Mouse (Mus musculus) G1E (cell line): ENCODE data around the gene Rbm14. TPM values are rescaled to one million over a fixed set of nuclear protein-coding genes. Genes with fewer than 3 reads are reported as not detected.

ENCODE experiments used
- ATAC-seq: 2 replicates; pipeline ENCODE4 v1.8.0; 2016; ENCODE audit warnings: mild to moderate bottlenecking; ENCODE audit not compliant: insufficient number of reproducible peaks, poor library complexity, low FRiP score, severe bottlenecking; ENCODE audit errors: extremely low read depth
- DNase-seq: peaks from one replicate; pipeline ENCODE4 v3.0.0; 2012; ENCODE audit warnings: low spot score
- H3K27me3 ChIP-seq: 2 replicates; pipeline ENCODE4 v1.6.1; 2012; ENCODE audit warnings: mild to moderate bottlenecking, low read length, inconsistent platforms; ENCODE audit not compliant: insufficient read depth
- H3K36me3 ChIP-seq: replicated peaks from 2 replicates; pipeline ENCODE3; 2012; ENCODE audit warnings: mild to moderate bottlenecking, inconsistent platforms
- H3K4me1 ChIP-seq: 2 replicates; pipeline ENCODE4 v1.6.1; 2012; ENCODE audit warnings: low read depth, low read length, inconsistent platforms, mixed read lengths; ENCODE audit not compliant: insufficient read depth
- H3K4me3 ChIP-seq: 2 replicates; pipeline ENCODE4 v1.5.1; 2012; ENCODE audit warnings: low read depth, mild to moderate bottlenecking, inconsistent platforms, low read length, moderate library complexity, mixed read lengths
- H3K9me3 ChIP-seq: replicated peaks from 2 replicates; pipeline ENCODE4 v1.6.1; 2012; ENCODE audit warnings: inconsistent platforms
- CTCF ChIP-seq: IDR thresholded peaks from 2 replicates; pipeline ENCODE4 v1.5.1; 2012; ENCODE audit warnings: low read depth, low read length, inconsistent platforms, mixed read lengths
- GATA1 ChIP-seq: IDR thresholded peaks from 2 replicates; pipeline ENCODE4 v1.6.1; 2012; ENCODE audit warnings: borderline replicate concordance, low read length, inconsistent platforms, mixed read lengths
- GATA2 ChIP-seq: IDR thresholded peaks from 2 replicates; pipeline ENCODE4 v1.6.1; 2012; ENCODE audit warnings: low read depth, low read length, inconsistent platforms, borderline replicate concordance
- POLR2AphosphoS5 ChIP-seq: IDR thresholded peaks from 2 replicates; pipeline ENCODE4 v1.6.1; 2012; ENCODE audit warnings: low read depth, low read length, inconsistent platforms; ENCODE audit not compliant: insufficient replicate concordance
- TAL1 ChIP-seq: conservative IDR thresholded peaks from 2 replicates; pipeline ENCODE4 v1.6.1; 2012; ENCODE audit warnings: low read depth, low read length, inconsistent platforms, mixed read lengths
- polyA plus RNA-seq: library from polyadenylated mRNA; stranded (reverse); fragments of >175 nt; gene quantifications from 2 replicates; pipeline ENCODE4 v1.2.3, GENCODE M21; 2012
- total RNA-seq, 2 experiments: library from RNA; stranded (forward) in 1 of 2; stranded (reverse) in 1 of 2; fragments of 200-1000 nt in 1 of 2; fragments of >200 nt in 1 of 2; fragmentation: Nextera tagmentation in 1 of 2; gene quantifications; 2 replicates each; pipeline ENCODE4 v1.2.3; 2014 to 2017

Rbm14 gene
- total and polyA plus RNA-seq, 3 experiments, result 28.2 to 82.1 (median 55.3) TPM

- H3K36me3 ChIP-seq, result peaks cover 44% of the 10 kb centered on the region
- ATAC-seq (no peak), DNase-seq (no peak)
- H3K4me3 ChIP-seq, result peak overlapping the region; percentile 75
- no peaks in the 10 kb centered on the region for H3K9me3 ChIP-seq
- no peaks in the 10 kb centered on the region; the same call in 1 of the 2 replicates for H3K27me3 ChIP-seq
- TF ChIP-seq CTCF (no peak), POLR2AphosphoS5 (no peak; the same call in 1 of the 2 replicates), GATA1 (no peak), TAL1 (no peak), GATA2 (no peak)
- peaks cover 31% of the 10 kb centered on the region for H3K4me1 ChIP-seq
Measured at GRCm38 (mm10) chr19:4756921-4757320, 54.5 kb downstream of the Rbm14 start.

DNA sequence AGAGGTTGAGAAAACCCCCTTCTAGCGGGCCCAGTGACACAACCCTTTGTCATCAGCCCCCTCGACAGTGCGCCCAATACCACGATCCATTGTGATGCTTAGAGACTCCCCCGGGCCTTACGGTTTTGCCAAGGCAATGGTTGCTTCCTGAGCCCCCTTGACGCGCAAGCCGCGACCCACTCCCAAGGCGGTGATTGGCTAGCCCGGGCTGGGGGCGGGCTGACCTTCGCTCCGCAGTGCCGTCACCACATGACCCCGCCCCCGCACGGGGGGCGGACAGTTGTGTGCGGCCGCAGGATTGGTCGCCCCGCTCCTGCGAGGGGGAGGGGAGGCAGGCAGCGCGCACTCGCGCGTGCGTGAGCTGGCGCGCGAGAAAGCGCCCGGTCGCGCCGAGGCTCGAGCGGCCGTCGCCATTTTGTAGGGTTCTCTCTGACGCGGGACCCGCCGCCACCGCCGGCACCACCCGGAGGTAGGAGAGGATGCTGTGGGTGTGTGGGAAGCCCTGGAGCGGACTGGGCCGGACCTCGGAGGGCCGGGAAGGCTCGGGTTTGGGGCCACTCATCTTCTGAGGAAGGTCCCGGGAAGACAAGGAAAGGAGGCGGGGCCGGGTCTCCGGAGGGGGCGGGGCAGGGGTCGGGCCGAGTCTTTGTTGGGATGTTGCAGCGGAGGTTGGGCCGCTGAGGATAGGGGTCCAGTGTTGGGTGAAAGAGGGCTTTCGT is 55.1 kb downstream of the Rbm14 start, which contains the start of gene Rbm4b:
TSS of gene Rbm4b (plus strand) at position 305 of the 719 bp plus-strand sequence.
- Histone ChIP-seq H3K4me1 (peaks cover 30% of the 10 kb centered on the region), H3K27me3 (no peaks in the 10 kb centered on the region; the same call in 1 of the 2 replicates), H3K4me3 (peak within 1 kb of the TSS; percentile 75), H3K36me3 (peaks cover 38% of the 10 kb centered on the region), H3K9me3 (no peaks in the 10 kb centered on the region)
- no peak for TF ChIP-seq GATA1
- no peak for TF ChIP-seq TAL1
- no peak for TF ChIP-seq GATA2
- TF ChIP-seq POLR2AphosphoS5, result no peak
- TF ChIP-seq CTCF, result no peak
- DNase-seq (peak; percentile 98), ATAC-seq (peak; percentile 89)

- DNase-seq, result peak; percentile 75
- peak; percentile 46; the same call in 1 of the 2 replicates for ATAC-seq
- H3K36me3 ChIP-seq, result peaks cover 31% of the 10 kb centered on the region
Measured at GRCm38 (mm10) chr19:4755565-4756192, 55.8 kb downstream of the Rbm14 start.

More at GRCm38 (mm10) chr19:4755565-4756192, 55.8 kb downstream of the Rbm14 start:
- Histone ChIP-seq H3K27me3 (no peaks in the 10 kb centered on the region; the same call in 1 of the 2 replicates), H3K9me3 (no peaks in the 10 kb centered on the region), H3K4me3 (peak overlapping the region; percentile 75), H3K4me1 (peaks cover 28% of the 10 kb centered on the region)
- TF ChIP-seq POLR2AphosphoS5, result no peak; the same call in 1 of the 2 replicates
- TF ChIP-seq GATA1, result no peak
- TF ChIP-seq GATA2, result no peak
- TF ChIP-seq TAL1, result no peak
- TF ChIP-seq CTCF, result peak; percentile 75

Other genes starting within 250 kb of the Rbm14 start
Only the 20 nearest of the 22 such genes appear.
- gene Lrfn4, start 196.0 kb downstream of the Rbm14 start, total RNA-seq (2014; fragmentation: Nextera tagmentation), result not detected in 2 replicates
- gene Lrfn4, start 196.0 kb downstream of the Rbm14 start, total RNA-seq (2017), result 0.35 and 0.49 TPM in 2 replicates
- 0.54 and 0.66 TPM in 2 replicates for gene Lrfn4, start 196.0 kb downstream of the Rbm14 start, polyA plus RNA-seq
- gene Rce1, start 186.0 kb downstream of the Rbm14 start, total RNA-seq (2014; fragmentation: Nextera tagmentation), result 16.3 and 21.9 TPM in 2 replicates
- 16.0 and 19.7 TPM in 2 replicates for gene Rce1, start 186.0 kb downstream of the Rbm14 start, total RNA-seq (2017)
- 16.1 and 33.9 TPM in 2 replicates for gene Rce1, start 186.0 kb downstream of the Rbm14 start, polyA plus RNA-seq
- not detected in 2 replicates for gene Gm960, start 113.0 kb downstream of the Rbm14 start, total RNA-seq (2014; fragmentation: Nextera tagmentation)
- 0.46 and 0.93 TPM in 2 replicates for gene Gm960, start 113.0 kb downstream of the Rbm14 start, total RNA-seq (2017)
- 0.37 TPM in 1 of 2 replicates, not detected in the other for gene Gm960, start 113.0 kb downstream of the Rbm14 start, polyA plus RNA-seq
- gene Sptbn2, start 100.5 kb downstream of the Rbm14 start, total RNA-seq (2014; fragmentation: Nextera tagmentation), result 0.30 and 2.9 TPM in 2 replicates
- 0.12 and 0.16 TPM in 2 replicates for gene Sptbn2, start 100.5 kb downstream of the Rbm14 start, total RNA-seq (2017)
- 0.17 and 0.21 TPM in 2 replicates for gene Sptbn2, start 100.5 kb downstream of the Rbm14 start, polyA plus RNA-seq
- gene Rbm4b, start 55.1 kb downstream of the Rbm14 start, total RNA-seq (2014; fragmentation: Nextera tagmentation), result 8.3 and 9.8 TPM in 2 replicates
- 16.1 and 20.7 TPM in 2 replicates for gene Rbm4b, start 55.1 kb downstream of the Rbm14 start, total RNA-seq (2017)
- gene Rbm4b, start 55.1 kb downstream of the Rbm14 start, polyA plus RNA-seq, result 5.1 and 5.3 TPM in 2 replicates
- gene Rbm4, start 17.7 kb downstream of the Rbm14 start, total RNA-seq (2014; fragmentation: Nextera tagmentation), result 50.8 and 72.4 TPM in 2 replicates
- gene Rbm4, start 17.7 kb downstream of the Rbm14 start, total RNA-seq (2017), result 80.4 and 99.5 TPM in 2 replicates
- 3.6 and 19.9 TPM in 2 replicates for gene Rbm4, start 17.7 kb downstream of the Rbm14 start, polyA plus RNA-seq
- gene Gm21992, start within 50 bp of the Rbm14 start, total RNA-seq (2014; fragmentation: Nextera tagmentation), result 10.6 and 11.2 TPM in 2 replicates
- gene Gm21992, start within 50 bp of the Rbm14 start, total RNA-seq (2017), result 32.1 and 40.1 TPM in 2 replicates
- 1.7 and 9.0 TPM in 2 replicates for gene Gm21992, start within 50 bp of the Rbm14 start, polyA plus RNA-seq
- gene Ccs, start 27.7 kb upstream of the Rbm14 start, total RNA-seq (2014; fragmentation: Nextera tagmentation), result 17.3 and 20.6 TPM in 2 replicates
- 30.1 and 31.2 TPM in 2 replicates for gene Ccs, start 27.7 kb upstream of the Rbm14 start, total RNA-seq (2017)
- gene Ccs, start 27.7 kb upstream of the Rbm14 start, polyA plus RNA-seq, result 61.4 and 69.4 TPM in 2 replicates
- gene Ccdc87, start 27.7 kb upstream of the Rbm14 start, total RNA-seq (2014; fragmentation: Nextera tagmentation), result not detected in 2 replicates
- 0.05 and 0.06 TPM in 2 replicates for gene Ccdc87, start 27.7 kb upstream of the Rbm14 start, total RNA-seq (2017)
- gene Ccdc87, start 27.7 kb upstream of the Rbm14 start, polyA plus RNA-seq, result 0.03 TPM in 1 of 2 replicates, not detected in the other
- not detected in 2 replicates for gene Ctsf, start 43.5 kb upstream of the Rbm14 start, total RNA-seq (2014; fragmentation: Nextera tagmentation)
- gene Ctsf, start 43.5 kb upstream of the Rbm14 start, total RNA-seq (2017), result 0.38 and 0.41 TPM in 2 replicates
- 0.05 TPM in 1 of 2 replicates, not detected in the other for gene Ctsf, start 43.5 kb upstream of the Rbm14 start, polyA plus RNA-seq
- gene Actn3, start 66.3 kb upstream of the Rbm14 start, total RNA-seq (2014; fragmentation: Nextera tagmentation), result not detected in 2 replicates
- 0.16 and 0.52 TPM in 2 replicates for gene Actn3, start 66.3 kb upstream of the Rbm14 start, total RNA-seq (2017)
- gene Actn3, start 66.3 kb upstream of the Rbm14 start, polyA plus RNA-seq, result 0.03 and 0.06 TPM in 2 replicates
- gene Zdhhc24, start 67.0 kb upstream of the Rbm14 start, total RNA-seq (2014; fragmentation: Nextera tagmentation), result 15.9 and 19.5 TPM in 2 replicates
- gene Zdhhc24, start 67.0 kb upstream of the Rbm14 start, total RNA-seq (2017), result 13.9 and 15.7 TPM in 2 replicates
- gene Zdhhc24, start 67.0 kb upstream of the Rbm14 start, polyA plus RNA-seq, result 1.8 and 2.0 TPM in 2 replicates
- 5.2 and 5.5 TPM in 2 replicates for gene Bbs1, start 95.0 kb upstream of the Rbm14 start, total RNA-seq (2014; fragmentation: Nextera tagmentation)
- 3.0 and 4.4 TPM in 2 replicates for gene Bbs1, start 95.0 kb upstream of the Rbm14 start, total RNA-seq (2017)
- gene Bbs1, start 95.0 kb upstream of the Rbm14 start, polyA plus RNA-seq, result 5.6 and 8.7 TPM in 2 replicates
- gene Dpp3, start 116.7 kb upstream of the Rbm14 start, total RNA-seq (2014; fragmentation: Nextera tagmentation), result 41.5 and 45.4 TPM in 2 replicates
- gene Dpp3, start 116.7 kb upstream of the Rbm14 start, total RNA-seq (2017), result 47.3 and 54.2 TPM in 2 replicates
- 82.6 and 88.2 TPM in 2 replicates for gene Dpp3, start 116.7 kb upstream of the Rbm14 start, polyA plus RNA-seq
- not detected in 2 replicates for gene Peli3, start 131.5 kb upstream of the Rbm14 start, total RNA-seq (2014; fragmentation: Nextera tagmentation)
- 0.05 TPM in 1 of 2 replicates, not detected in the other for gene Peli3, start 131.5 kb upstream of the Rbm14 start, total RNA-seq (2017)
- gene Peli3, start 131.5 kb upstream of the Rbm14 start, polyA plus RNA-seq, result not detected in 2 replicates
- gene Mrpl11, start 150.5 kb upstream of the Rbm14 start, total RNA-seq (2014; fragmentation: Nextera tagmentation), result 15.4 and 16.2 TPM in 2 replicates
- gene Mrpl11, start 150.5 kb upstream of the Rbm14 start, total RNA-seq (2017), result 87.0 and 91.6 TPM in 2 replicates
- gene Mrpl11, start 150.5 kb upstream of the Rbm14 start, polyA plus RNA-seq, result 66.8 and 72.2 TPM in 2 replicates
- 0.83 TPM in 1 of 2 replicates, not detected in the other for gene Npas4, start 178.7 kb upstream of the Rbm14 start, total RNA-seq (2014; fragmentation: Nextera tagmentation)
- 0.05 and 0.06 TPM in 2 replicates for gene Npas4, start 178.7 kb upstream of the Rbm14 start, total RNA-seq (2017)
- not detected in 2 replicates for gene Npas4, start 178.7 kb upstream of the Rbm14 start, polyA plus RNA-seq
- gene Slc29a2, start 212.2 kb upstream of the Rbm14 start, total RNA-seq (2014; fragmentation: Nextera tagmentation), result 4.3 and 5.8 TPM in 2 replicates
- 1.7 and 1.8 TPM in 2 replicates for gene Slc29a2, start 212.2 kb upstream of the Rbm14 start, total RNA-seq (2017)
- 5.5 and 5.9 TPM in 2 replicates for gene Slc29a2, start 212.2 kb upstream of the Rbm14 start, polyA plus RNA-seq
- gene B4gat1, start 227.2 kb upstream of the Rbm14 start, total RNA-seq (2014; fragmentation: Nextera tagmentation), result 5.9 and 7.2 TPM in 2 replicates
- gene B4gat1, start 227.2 kb upstream of the Rbm14 start, total RNA-seq (2017), result 1.7 and 3.4 TPM in 2 replicates
- 8.4 and 8.9 TPM in 2 replicates for gene B4gat1, start 227.2 kb upstream of the Rbm14 start, polyA plus RNA-seq
- gene AC124502.3, start 227.3 kb upstream of the Rbm14 start, total RNA-seq (2014; fragmentation: Nextera tagmentation), result 0.60 TPM in 1 of 2 replicates, not detected in the other
- gene AC124502.3, start 227.3 kb upstream of the Rbm14 start, total RNA-seq (2017), result 4.6 and 6.6 TPM in 2 replicates
- gene AC124502.3, start 227.3 kb upstream of the Rbm14 start, polyA plus RNA-seq, result 0.33 and 0.34 TPM in 2 replicates